Mouse (Mus musculus) testis, adult 2 months (tissue): ENCODE data around the gene Mmp15.

ENCODE experiments used
- CTCF ChIP-seq: fragments of 200-500 bp; IDR thresholded peaks from 2 replicates; pipeline ENCODE4 v1.5.1; 2012; ENCODE audit warnings: low read depth, mild to moderate bottlenecking, inconsistent platforms, low read length, moderate library complexity; ENCODE audit not compliant: control insufficient read depth, insufficient read depth, insufficient replicate concordance
- POLR2A ChIP-seq: fragments of 200-500 bp; IDR thresholded peaks from 2 replicates; pipeline ENCODE4 v1.6.1; 2012; ENCODE audit warnings: low read depth, mild to moderate bottlenecking, inconsistent platforms, low read length, moderate library complexity; ENCODE audit not compliant: control insufficient read depth

DNA sequence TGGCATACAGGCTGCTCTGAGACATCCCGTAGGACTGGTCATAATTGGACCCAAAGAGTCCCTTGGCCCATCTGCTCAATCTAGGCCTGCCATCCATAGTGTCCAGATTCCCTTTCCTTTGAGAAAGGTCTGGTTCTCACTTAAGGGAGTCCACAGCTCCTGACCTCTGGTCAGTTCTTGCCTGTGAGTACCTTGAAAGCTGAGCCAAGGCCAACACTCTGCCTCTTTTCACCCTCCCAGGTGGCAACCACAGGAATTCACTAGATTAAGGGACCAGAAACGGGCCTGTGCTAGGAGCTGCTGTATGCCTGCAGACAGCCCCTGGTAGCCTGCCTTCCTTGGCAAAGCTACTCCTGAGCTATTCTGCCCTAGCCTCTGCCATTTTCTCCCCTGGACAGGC is 2.5 kb downstream of the Mmp15 start:
- TF ChIP-seq CTCF = no peak
- TF ChIP-seq POLR2A = no peak
